Mouse (Mus musculus): ENCODE measurements around the gene Krt84. TPM values are rescaled to one million over a fixed set of nuclear protein-coding genes. Genes with fewer than 3 reads are reported as not detected.

The Krt84 gene
- polyA plus RNA-seq (2021; fragmentation: Nextera tagmentation) = not detected in 2 replicates
- long read RNA-seq, experiment 1 = 0 reads
- long read RNA-seq, experiment 2 = 0 reads

DNA sequence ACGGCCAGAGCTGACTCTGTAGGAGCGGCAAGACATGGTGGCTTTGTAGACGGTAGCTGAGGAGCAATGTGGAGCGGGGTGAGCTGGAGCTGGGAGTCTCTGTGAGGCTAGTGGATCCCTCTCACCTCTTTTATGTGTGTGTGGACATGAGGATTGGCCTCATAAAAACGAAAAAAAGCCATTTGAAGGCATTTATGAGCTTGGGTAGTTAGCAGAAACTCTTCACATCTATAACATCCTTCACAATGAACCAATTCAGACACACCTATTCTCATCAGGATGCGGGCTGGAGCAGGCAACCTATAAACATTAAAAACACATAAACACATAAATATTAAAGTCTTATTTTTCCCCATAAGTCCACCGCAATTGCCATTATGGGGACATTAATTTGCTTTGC lies at the start of gene Krt84:
Gene Krt84 (minus strand): TSS at position 101 of the 400 bp plus-strand sequence.

DNA sequence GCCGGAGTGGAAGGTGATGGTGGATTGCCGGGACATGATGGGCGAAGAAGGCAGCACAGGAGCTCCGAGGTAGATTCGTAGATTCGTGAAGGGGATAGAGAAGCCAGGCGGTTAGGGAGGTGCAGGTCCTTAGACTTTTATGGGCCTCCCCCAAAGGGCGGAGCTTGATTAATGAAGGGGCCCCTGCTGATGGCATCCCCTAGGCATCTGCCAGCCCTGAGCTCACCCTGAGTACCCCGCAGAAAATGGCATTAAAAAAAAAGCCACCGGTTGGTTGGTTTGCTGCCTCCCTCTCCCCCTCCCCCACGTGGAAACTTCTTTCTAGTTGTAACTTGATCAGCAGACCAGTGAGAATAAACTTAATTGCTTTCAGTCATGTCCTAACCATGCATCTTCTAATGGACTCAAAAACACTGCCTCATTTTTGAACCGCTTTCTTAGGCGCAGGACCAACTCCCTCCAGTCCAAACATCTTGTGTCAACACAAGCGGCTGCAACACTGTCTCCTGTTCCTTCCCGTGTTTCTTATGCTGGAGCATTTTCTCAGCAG lies 41.3 kb upstream of the Krt84 start, which contains the start of gene Krt75:
Gene Krt75 (minus strand): TSS at position 109 of the 550 bp plus-strand sequence.

DNA sequence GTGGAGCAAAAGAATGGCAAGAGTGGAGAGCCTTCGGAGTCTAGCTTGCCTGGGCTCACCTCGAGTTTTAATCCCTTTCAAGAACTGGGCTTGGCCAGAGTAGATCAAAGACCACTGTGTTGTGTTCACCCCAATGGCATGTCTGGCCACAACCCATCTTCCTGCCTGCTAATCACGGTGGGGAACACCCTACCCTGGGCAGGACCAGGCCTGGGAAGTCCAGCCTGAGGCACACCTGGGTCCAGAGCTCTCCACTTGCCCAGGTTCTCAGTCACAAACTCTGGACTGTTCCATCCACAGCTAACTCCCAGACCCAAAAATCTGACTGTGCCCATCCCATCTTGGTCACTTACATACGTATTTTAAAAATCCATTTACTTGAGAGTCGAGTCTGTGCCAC lies 30.2 kb upstream of the Krt84 start, which contains the start of gene Krt90:
Gene Krt90 (minus strand): TSS at position 101 of the 400 bp plus-strand sequence.

DNA sequence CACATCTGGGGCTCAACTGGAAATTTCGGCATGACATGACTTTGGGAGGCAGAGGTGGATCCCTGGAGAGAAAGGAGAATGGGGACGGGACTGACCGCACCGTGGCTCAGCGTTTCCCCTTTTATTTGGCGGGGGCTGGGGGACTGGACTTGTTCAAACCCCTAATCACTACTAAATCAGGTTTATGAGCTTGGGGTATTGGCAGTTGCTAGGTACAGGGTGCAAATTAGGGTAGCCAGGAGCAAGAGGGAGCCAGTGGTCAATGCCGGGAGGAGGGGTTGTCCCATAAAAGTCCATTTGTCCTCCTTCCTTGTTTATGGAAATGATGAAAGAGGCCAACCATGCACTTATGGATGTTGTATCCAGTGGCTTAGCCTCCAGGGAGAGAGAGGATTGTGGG lies 17.9 kb upstream of the Krt84 start, which contains the start of gene Krt82:
Gene Krt82 (minus strand): TSS at position 101 of the 400 bp plus-strand sequence.

DNA sequence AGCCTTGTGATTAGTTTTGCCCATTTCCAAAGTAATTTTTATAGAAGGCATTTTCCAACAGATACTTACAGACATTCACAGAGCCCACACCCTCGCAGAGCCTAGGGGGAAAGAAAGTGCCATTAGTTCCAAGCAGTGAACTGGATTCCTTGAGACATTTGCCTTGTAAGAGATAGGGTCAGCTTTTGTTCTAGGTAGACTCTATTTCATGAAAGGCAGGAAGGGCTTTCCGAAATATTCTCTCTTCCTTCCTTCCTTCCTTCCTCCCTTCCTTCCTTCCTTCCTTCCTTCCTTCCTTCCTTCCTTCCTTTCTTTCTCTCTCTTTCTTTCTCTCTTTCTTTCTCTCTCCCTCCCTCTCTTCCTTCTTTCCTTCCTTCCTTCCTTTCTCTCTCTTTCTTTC lies 15.5 kb downstream of the Krt84 start, which contains the start of gene Gm49425:
Gene Gm49425 (minus strand): TSS at position 101 of the 400 bp plus-strand sequence.

DNA sequence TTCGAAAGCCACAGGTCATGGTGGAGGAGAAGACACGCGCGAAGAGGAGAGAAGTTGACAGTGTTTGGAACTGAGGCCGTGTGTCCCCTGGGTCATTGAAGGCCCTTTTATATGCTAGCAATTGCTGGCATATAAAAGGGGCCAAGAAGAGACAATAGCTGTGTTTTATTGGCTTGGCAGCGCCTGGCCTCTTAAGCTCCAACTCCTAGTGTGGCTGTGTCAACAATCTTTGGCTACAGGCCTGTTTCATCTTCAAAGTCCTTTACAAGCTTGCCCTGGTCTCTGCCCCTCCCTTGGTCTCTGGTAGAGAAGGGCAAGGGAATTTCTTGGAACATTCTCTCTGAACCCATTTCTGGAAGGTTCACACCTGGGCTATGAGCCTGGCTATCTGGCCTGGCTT lies 41.2 kb downstream of the Krt84 start, which contains the start of gene Krt83:
Gene Krt83 (minus strand): TSS at position 82 of the 400 bp plus-strand sequence.

Other genes starting within 250 kb of the Krt84 start
- 65.5 and 70.6 TPM in 2 replicates for gene Atg101, start 248.5 kb downstream of the Krt84 start, polyA plus RNA-seq (2021; fragmentation: Nextera tagmentation)
- 0.29 and 0.34 TPM in 2 replicates for gene 6030408B16Rik, start 239.6 kb downstream of the Krt84 start, polyA plus RNA-seq (2021; fragmentation: Nextera tagmentation)
- gene Krt80, start 162.7 kb downstream of the Krt84 start, polyA plus RNA-seq (2021; fragmentation: Nextera tagmentation) = 0.85 and 2.8 TPM in 2 replicates
- gene Krt7, start 121.8 kb downstream of the Krt84 start, polyA plus RNA-seq (2021; fragmentation: Nextera tagmentation) = 0.04 TPM in 1 of 2 replicates, not detected in the other
- gene Krt87, start 94.0 kb downstream of the Krt84 start, polyA plus RNA-seq (2021; fragmentation: Nextera tagmentation) = 0.09 TPM in 1 of 2 replicates, not detected in the other
- gene Krt88, start 85.1 kb downstream of the Krt84 start, polyA plus RNA-seq (2021; fragmentation: Nextera tagmentation) = not detected in 2 replicates
- not detected in 2 replicates for gene Krt81, start 69.1 kb downstream of the Krt84 start, polyA plus RNA-seq (2021; fragmentation: Nextera tagmentation)
- gene Krt86, start 59.3 kb downstream of the Krt84 start, polyA plus RNA-seq (2021; fragmentation: Nextera tagmentation) = not detected in 2 replicates
- gene Krt83, start 41.3 kb downstream of the Krt84 start, polyA plus RNA-seq (2021; fragmentation: Nextera tagmentation) = not detected in 2 replicates
- gene Gm49425, start 15.6 kb downstream of the Krt84 start, polyA plus RNA-seq (2021; fragmentation: Nextera tagmentation) = not detected in 2 replicates
- gene Krt82, start 17.8 kb upstream of the Krt84 start, polyA plus RNA-seq (2021; fragmentation: Nextera tagmentation) = not detected in 2 replicates
- gene Krt90, start 30.1 kb upstream of the Krt84 start, polyA plus RNA-seq (2021; fragmentation: Nextera tagmentation) = not detected in 2 replicates
- not detected in 2 replicates for gene Krt75, start 41.1 kb upstream of the Krt84 start, polyA plus RNA-seq (2021; fragmentation: Nextera tagmentation)
- gene Gm5414, start 95.4 kb upstream of the Krt84 start, polyA plus RNA-seq (2021; fragmentation: Nextera tagmentation) = not detected in 2 replicates
- gene Gm5478, start 114.6 kb upstream of the Krt84 start, polyA plus RNA-seq (2021; fragmentation: Nextera tagmentation) = not detected in 2 replicates
- not detected in 2 replicates for gene Krt6b, start 147.5 kb upstream of the Krt84 start, polyA plus RNA-seq (2021; fragmentation: Nextera tagmentation)
- not detected in 2 replicates for gene Krt6a, start 161.5 kb upstream of the Krt84 start, polyA plus RNA-seq (2021; fragmentation: Nextera tagmentation)
- gene Krt5, start 180.1 kb upstream of the Krt84 start, polyA plus RNA-seq (2021; fragmentation: Nextera tagmentation) = not detected in 2 replicates
- gene Krt71, start 210.3 kb upstream of the Krt84 start, polyA plus RNA-seq (2021; fragmentation: Nextera tagmentation) = not detected in 2 replicates